Mouse (Mus musculus) myocyte (in vitro differentiated cells): Measurements from ENCODE around the gene Clpx.

ENCODE experiments used
- POLR2A ChIP-seq: IDR thresholded peaks from one replicate; pipeline ENCODE4 v1.6.1; 2011; ENCODE audit warnings: low read depth, mild to moderate bottlenecking, control low read depth, moderate library complexity; ENCODE audit not compliant: insufficient read length
- SRF ChIP-seq: IDR thresholded peaks from one replicate; pipeline ENCODE4 v1.6.1; 2011; ENCODE audit warnings: low read depth; ENCODE audit not compliant: control insufficient read depth, insufficient read length
- TCF12 ChIP-seq: IDR thresholded peaks from one replicate; pipeline ENCODE4 v1.6.1; 2011; ENCODE audit warnings: mild to moderate bottlenecking, control low read depth; ENCODE audit not compliant: poor library complexity, insufficient read depth, severe bottlenecking
- USF1 ChIP-seq: IDR thresholded peaks from one replicate; pipeline ENCODE4 v1.6.1; 2011; ENCODE audit warnings: low read depth, mild to moderate bottlenecking, control low read depth, moderate library complexity

DNA sequence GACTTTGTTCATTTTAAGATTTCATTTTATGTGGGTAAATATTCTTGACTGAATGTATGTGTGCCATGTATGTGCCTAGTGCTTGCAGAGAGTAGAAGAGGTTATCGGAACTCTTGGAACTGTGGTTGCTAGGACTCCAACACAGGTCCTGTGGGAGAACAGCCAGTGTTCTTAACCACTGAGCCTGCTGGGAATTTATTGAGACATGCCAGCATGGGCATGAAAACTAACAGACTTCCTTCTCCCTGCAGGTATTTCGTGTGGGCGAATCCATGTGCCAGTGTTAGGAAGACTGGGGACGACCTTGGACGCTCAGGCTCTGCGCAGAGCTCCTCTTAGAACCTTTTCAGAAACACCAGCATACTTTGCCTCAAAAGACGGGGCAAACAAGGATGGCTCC lies 5.6 kb downstream of the Clpx start:
- TF ChIP-seq USF1 (no peak), POLR2A (no peak), TCF12 (no peak), SRF (no peak)
